Mouse (Mus musculus) midbrain, embryonic 10.5 days (tissue): ENCODE results near the gene Slc24a4. TPM values are rescaled to one million over a fixed set of nuclear protein-coding genes. Genes with fewer than 3 reads are reported as not detected.

ENCODE experiments used
- DNase-seq: peaks from one replicate; pipeline ENCODE4 v3.0.0-alpha.2; 2017; ENCODE audit warnings: low spot score
- H3K27ac ChIP-seq: fragments of 300-500 bp; sonication (generic); replicated peaks from 2 replicates; pipeline ENCODE4 v1.5.1; 2016; ENCODE audit warnings: mild to moderate bottlenecking
- H3K27me3 ChIP-seq: fragments of 300-500 bp; sonication (generic); 2 replicates; pipeline ENCODE4 v1.6.1; 2016; ENCODE audit warnings: low read depth, mild to moderate bottlenecking; ENCODE audit not compliant: poor library complexity, severe bottlenecking
- H3K36me3 ChIP-seq: fragments of 300-500 bp; sonication (generic); 2 replicates; pipeline ENCODE4 v1.6.1; 2016; ENCODE audit warnings: mild to moderate bottlenecking, moderate library complexity
- H3K4me1 ChIP-seq: fragments of 300-500 bp; sonication (generic); 2 replicates; pipeline ENCODE4 v1.6.1; 2016
- H3K4me3 ChIP-seq: fragments of 300-500 bp; sonication (generic); 2 replicates; pipeline ENCODE4 v1.5.1; 2016; ENCODE audit warnings: mild to moderate bottlenecking, moderate library complexity
- H3K9me3 ChIP-seq: fragments of 300-500 bp; sonication (generic); replicated peaks from 2 replicates; pipeline ENCODE4 v1.6.1; 2016; ENCODE audit warnings: mild to moderate bottlenecking
- WGBS: fragments of 180-500 bp; shearing (Covaris S2); methylation state at CpG from one replicate; pipeline ENCODE4 v1.1.7; 2016; 5-methylcytosine and 5-hydroxymethylcytosine counted together
- polyA plus RNA-seq: library from polyadenylated mRNA; unstranded; fragments of >200 nt; fragmentation: Nextera tagmentation; extraction: Ambion mirVana; gene quantifications from 2 replicates; pipeline ENCODE4 v1.2.1, GENCODE M21; 2016

The Slc24a4 gene
- polyA plus RNA-seq, 1 experiment from 2014 or later: 0.17 TPM

DNA sequence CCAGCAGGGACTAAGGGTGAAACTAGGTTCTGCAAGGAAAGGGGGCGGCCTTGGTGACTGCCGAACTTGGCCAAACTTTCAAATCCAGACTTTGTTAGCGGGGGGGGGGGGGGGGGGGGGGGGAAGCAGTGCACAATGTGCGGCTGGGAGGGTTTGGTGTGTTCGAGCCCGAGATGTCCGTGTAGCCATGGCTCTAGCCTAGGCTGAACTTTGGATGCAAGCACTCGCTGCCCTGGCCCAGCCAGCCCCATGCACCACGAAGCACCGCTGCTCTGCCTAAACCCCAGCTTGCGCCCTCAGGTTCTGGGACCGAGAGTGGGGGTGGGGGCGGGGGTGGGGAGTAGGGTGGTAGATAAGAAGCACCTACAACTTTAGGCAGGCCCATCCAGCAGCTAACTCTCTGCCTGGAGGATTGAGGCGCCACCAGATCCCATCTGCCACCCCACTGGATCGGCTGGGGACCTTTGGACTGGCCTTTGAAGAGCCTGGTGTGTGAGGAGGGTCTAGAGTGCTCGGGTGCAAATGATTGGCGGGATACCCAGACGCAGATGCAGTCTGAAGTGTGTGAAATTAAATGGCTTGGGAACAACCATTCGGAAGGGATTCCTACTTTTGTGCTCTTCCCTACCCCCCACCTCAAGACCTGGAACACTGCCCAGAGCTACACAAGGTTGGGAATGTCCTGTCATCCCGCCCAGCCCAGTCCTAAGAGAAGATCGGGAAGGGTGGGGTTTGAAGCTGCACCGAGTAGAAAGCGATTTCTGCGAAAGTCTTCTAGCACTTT, 155.1 kb downstream of the Slc24a4 start:
- H3K4me1 ChIP-seq: peaks cover 21% of the 10 kb centered on the region
- H3K9me3 ChIP-seq: peaks cover 6% of the 10 kb centered on the region; the same call in 1 of the 2 replicates
- H3K27me3 ChIP-seq: peaks cover 40% of the 10 kb centered on the region
- peak overlapping the region; percentile 78 for H3K27ac ChIP-seq
- WGBS: 12% methylated on average over 19 of the region's 24 CpGs
- DNase-seq: peak; percentile 44
- H3K36me3 ChIP-seq: no peaks in the 10 kb centered on the region
- peak overlapping the region; percentile 59 for H3K4me3 ChIP-seq

- WGBS: 42% methylated on average over 9 of the region's 9 CpGs
- no peak overlapping the region for H3K27ac ChIP-seq
- peaks cover 21% of the 10 kb centered on the region for H3K4me1 ChIP-seq
- peak overlapping the region; percentile 59; the same call in 1 of the 2 replicates for H3K4me3 ChIP-seq
- peaks cover 40% of the 10 kb centered on the region for H3K27me3 ChIP-seq
- H3K9me3 ChIP-seq: peaks cover 6% of the 10 kb centered on the region; the same call in 1 of the 2 replicates
- no peaks in the 10 kb centered on the region for H3K36me3 ChIP-seq
- DNase-seq: no peak
These were observed 155.7 kb downstream of the Slc24a4 start for GRCm38 (mm10) chr12:102284267-102284610.

DNA sequence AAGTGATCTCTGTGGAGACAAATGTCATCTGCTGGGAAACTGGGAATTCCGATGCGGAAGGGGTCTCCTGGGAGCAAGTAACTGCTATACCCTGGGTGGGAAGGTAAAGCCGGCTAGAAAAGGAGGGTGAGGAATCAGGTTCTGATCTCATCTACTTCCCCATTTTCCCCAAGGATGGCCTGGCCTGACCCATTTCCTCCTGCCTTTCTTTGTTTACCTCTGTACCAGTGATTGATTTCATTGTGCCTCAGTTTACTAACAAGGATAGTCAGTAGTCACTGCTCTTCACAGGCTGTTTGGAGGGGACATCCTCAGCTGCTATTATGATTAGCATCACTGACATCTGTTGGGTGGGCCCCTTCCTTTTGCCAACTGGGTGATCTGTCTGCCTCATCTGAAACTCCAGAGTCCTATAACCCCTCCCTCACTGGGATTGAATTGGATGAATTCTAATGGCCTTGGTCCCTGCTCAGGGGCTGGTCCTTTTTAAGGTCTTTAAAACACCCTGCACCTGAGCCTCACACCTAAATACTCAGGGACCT, 156.2 kb downstream of the Slc24a4 start:
- Histone ChIP-seq H3K36me3 (no peaks in the 10 kb centered on the region), H3K4me1 (peaks cover 21% of the 10 kb centered on the region), H3K27ac (no peak overlapping the region), H3K9me3 (peaks cover 6% of the 10 kb centered on the region; the same call in 1 of the 2 replicates), H3K27me3 (peaks cover 40% of the 10 kb centered on the region), H3K4me3 (peak overlapping the region; percentile 59; the same call in 1 of the 2 replicates)
- DNase-seq: no peak
- 48% methylated on average over 3 of the region's 3 CpGs for WGBS

GRCm38 (mm10) chr12:102285318-102285717, 156.8 kb downstream of the Slc24a4 start:
- Histone ChIP-seq H3K4me1 (peaks cover 21% of the 10 kb centered on the region), H3K27me3 (peaks cover 40% of the 10 kb centered on the region), H3K27ac (no peak overlapping the region), H3K9me3 (peaks cover 6% of the 10 kb centered on the region; the same call in 1 of the 2 replicates), H3K4me3 (no peak overlapping the region), H3K36me3 (no peaks in the 10 kb centered on the region)
- 83% methylated on average over 6 of the region's 6 CpGs for WGBS
- DNase-seq: no peak

DNA sequence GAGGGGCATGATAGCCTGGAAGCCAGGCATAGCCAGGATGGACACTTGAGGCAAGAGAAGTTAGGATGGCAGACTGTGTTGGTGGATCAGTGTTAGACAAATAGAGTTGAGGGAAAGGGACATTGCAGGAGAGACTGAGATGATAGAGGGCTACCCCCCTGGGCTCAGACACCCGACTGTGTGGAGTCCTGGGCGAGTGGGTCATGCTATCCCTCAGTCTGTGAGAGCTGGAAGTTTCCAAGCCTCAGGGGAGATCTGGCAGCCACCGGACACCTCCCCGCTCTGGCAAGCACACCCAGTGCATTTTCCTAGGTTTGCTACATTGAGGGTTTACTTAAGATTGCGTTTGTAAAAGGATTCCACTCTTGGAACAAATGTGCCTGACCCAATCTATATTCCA, 157.2 kb downstream of the Slc24a4 start:
- DNase-seq: no peak
- Histone ChIP-seq H3K27me3 (peaks cover 40% of the 10 kb centered on the region), H3K36me3 (no peaks in the 10 kb centered on the region), H3K9me3 (peaks cover 6% of the 10 kb centered on the region; the same call in 1 of the 2 replicates), H3K4me3 (no peak overlapping the region), H3K4me1 (peaks cover 21% of the 10 kb centered on the region), H3K27ac (no peak overlapping the region)
- 82% methylated on average over 5 of the region's 5 CpGs for WGBS

GRCm38 (mm10) chr12:102286681-102287414, 158.3 kb downstream of the Slc24a4 start:
- Histone ChIP-seq H3K27ac (no peak overlapping the region), H3K27me3 (peaks cover 36% of the 10 kb centered on the region), H3K36me3 (no peaks in the 10 kb centered on the region), H3K4me1 (peaks cover 21% of the 10 kb centered on the region), H3K4me3 (no peak overlapping the region), H3K9me3 (peaks cover 4% of the 10 kb centered on the region; the same call in 1 of the 2 replicates)
- WGBS: 83% methylated on average over 10 of the region's 10 CpGs
- no peak for DNase-seq

GRCm38 (mm10) chr12:102287904-102288602, 159.5 kb downstream of the Slc24a4 start:
- Histone ChIP-seq H3K27ac (no peak overlapping the region), H3K27me3 (peaks cover 26% of the 10 kb centered on the region)
- WGBS: 83% methylated on average over 6 of the region's 6 CpGs

GRCm38 (mm10) chr12:102288846-102289245, 160.3 kb downstream of the Slc24a4 start:
- Histone ChIP-seq H3K36me3 (no peaks in the 10 kb centered on the region), H3K4me3 (no peak overlapping the region), H3K27ac (no peak overlapping the region), H3K9me3 (no peaks in the 10 kb centered on the region), H3K4me1 (peaks cover 7% of the 10 kb centered on the region), H3K27me3 (peaks cover 20% of the 10 kb centered on the region)
- no peak for DNase-seq
- 36% methylated on average over 2 of the region's 2 CpGs for WGBS

More at GRCm38 (mm10) chr12:102287904-102288602, 159.5 kb downstream of the Slc24a4 start:
- H3K36me3 ChIP-seq: no peaks in the 10 kb centered on the region
- DNase-seq: no peak
- peaks cover 14% of the 10 kb centered on the region for H3K4me1 ChIP-seq
- H3K4me3 ChIP-seq: no peak overlapping the region
- no peaks in the 10 kb centered on the region for H3K9me3 ChIP-seq

DNA sequence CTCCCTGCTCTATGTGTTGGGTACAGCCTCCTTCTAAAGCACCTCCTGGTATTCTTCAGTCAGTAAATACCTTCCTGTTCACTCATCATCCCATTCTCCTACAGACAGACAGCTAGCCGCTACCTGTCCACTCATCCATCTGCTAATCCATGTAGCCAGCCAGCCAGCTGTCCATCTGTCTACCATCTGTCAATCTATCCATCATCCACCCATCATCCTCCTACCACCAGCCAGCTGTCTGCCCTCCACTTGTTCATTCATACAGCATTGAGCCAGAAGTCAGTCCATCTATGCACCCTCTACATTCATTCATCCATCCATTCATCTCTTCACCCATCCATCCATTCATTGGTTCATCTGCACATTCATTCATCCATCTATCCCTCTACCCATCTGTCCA, 161.0 kb downstream of the Slc24a4 start:
- Histone ChIP-seq H3K36me3 (no peaks in the 10 kb centered on the region), H3K4me1 (no peaks in the 10 kb centered on the region), H3K4me3 (no peak overlapping the region), H3K27me3 (peaks cover 13% of the 10 kb centered on the region), H3K9me3 (no peaks in the 10 kb centered on the region), H3K27ac (no peak overlapping the region)
- DNase-seq: no peak
- 96% methylated on average over 1 of the region's 1 CpGs for WGBS

DNA sequence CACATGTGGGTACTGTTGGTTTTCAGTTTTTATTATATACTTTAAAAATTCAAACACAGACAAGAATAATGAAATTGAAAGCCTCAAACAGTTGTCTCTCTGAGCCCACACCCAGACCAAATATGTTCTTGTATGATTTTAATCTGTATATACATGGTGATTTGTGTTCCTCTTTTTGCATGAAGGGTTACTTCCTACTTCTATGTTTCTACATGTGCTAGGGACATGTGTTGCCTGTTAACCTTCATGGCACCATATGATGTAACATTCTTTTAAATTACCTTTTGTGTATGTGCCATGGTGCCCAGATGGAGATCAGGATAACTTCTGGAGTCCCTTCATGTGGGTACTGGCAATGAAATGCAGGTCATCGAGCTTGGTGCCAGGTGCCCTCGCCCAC, 162.1 kb downstream of the Slc24a4 start:
- peaks cover 2% of the 10 kb centered on the region for H3K27me3 ChIP-seq
- DNase-seq: no peak
- no peak overlapping the region for H3K4me3 ChIP-seq
- H3K9me3 ChIP-seq: no peaks in the 10 kb centered on the region
- H3K36me3 ChIP-seq: no peaks in the 10 kb centered on the region
- no peaks in the 10 kb centered on the region for H3K4me1 ChIP-seq
- no peak overlapping the region for H3K27ac ChIP-seq
- 92% methylated on average over 2 of the region's 2 CpGs for WGBS

- Histone ChIP-seq H3K36me3 (no peaks in the 10 kb centered on the region), H3K4me3 (no peak overlapping the region), H3K4me1 (0 out of 2 replicates have a peak, but pooled peaks cover 2% of the 10 kb centered on the region), H3K9me3 (no peaks in the 10 kb centered on the region), H3K27ac (no peak overlapping the region; the same call in 1 of the 2 replicates), H3K27me3 (no peaks in the 10 kb centered on the region; the same call in 1 of the 2 replicates)
- 57% methylated on average over 6 of the region's 6 CpGs for WGBS
- no peak for DNase-seq
These were observed 163.2 kb downstream of the Slc24a4 start for GRCm38 (mm10) chr12:102291686-102292085.

DNA sequence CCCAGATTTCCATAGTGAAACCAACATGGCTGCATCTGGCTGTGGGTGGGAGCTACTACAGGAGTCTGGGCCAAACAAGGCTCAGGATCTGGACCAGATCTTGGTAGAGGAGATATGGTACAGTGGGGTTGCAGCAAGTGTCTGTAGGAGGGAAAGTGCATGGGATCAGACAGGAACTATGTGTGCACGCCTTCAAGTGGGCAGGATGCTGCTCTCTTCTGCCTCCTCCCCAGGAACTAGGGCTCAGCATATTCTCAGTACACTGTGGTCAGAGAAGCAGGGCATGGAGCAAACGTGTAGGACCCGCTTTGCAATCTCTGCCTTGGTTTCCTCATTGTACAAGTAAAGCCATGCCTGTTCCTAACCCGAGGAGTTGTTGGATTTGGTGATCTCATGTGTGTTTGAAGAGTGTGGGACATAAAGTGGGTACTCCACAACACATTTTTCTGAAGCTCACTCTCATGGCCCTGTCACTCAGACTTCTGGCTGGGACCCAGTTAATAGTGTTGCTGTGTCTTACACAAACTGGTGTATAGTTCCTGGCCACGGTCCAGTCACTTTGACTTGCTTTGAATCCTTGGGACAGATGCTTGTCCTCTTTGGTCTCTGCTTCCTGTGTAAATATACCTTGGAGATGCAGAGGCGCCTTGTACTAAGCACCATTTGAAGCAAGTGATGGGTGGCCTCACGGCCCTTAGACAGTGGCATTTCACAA, 164.1 kb downstream of the Slc24a4 start:
- no peak for DNase-seq
- H3K4me1 ChIP-seq: 0 out of 2 replicates have a peak, but pooled peaks cover 2% of the 10 kb centered on the region
- H3K4me3 ChIP-seq: no peak overlapping the region
- no peaks in the 10 kb centered on the region for H3K36me3 ChIP-seq
- H3K27me3 ChIP-seq: no peaks in the 10 kb centered on the region
- no peak overlapping the region for H3K27ac ChIP-seq
- WGBS: 92% methylated on average over 7 of the region's 7 CpGs
- H3K9me3 ChIP-seq: no peaks in the 10 kb centered on the region
